Mouse (Mus musculus) skeletal muscle tissue, adult 2 months (tissue): ENCODE measurements at regions not wholly inside any gene's neighbourhood (a gene's known extent, or its start where the extent isn't known, plus 50 kb on each side); places are given as distances from the start of the nearest gene placed in this dataset.

Experiments
- DNase-seq: peaks from one replicate; pipeline ENCODE4 v3.0.0-alpha.2; 2012; ENCODE audit warnings: low read depth, low spot score

DNA sequence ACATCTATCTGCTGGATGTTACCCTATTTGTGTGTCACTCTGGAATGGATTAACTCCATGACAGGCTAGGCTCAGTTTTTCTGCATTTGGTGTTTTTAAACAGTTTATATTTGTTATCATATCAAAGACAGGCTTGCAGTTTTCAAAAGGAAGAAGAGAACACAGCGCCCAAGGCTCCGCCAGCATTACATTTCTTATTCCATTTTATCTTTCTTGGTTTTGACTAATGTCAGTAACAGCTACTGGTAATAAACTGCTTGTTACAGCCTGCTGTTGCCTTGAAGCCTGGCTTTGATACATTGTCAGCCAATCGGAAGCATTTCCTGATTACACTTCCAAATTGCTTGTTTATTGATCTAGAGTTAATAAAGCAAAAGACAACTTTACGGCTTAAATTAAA lies 219.4 kb upstream of the Mdfic start:
- no peak for DNase-seq

DNA sequence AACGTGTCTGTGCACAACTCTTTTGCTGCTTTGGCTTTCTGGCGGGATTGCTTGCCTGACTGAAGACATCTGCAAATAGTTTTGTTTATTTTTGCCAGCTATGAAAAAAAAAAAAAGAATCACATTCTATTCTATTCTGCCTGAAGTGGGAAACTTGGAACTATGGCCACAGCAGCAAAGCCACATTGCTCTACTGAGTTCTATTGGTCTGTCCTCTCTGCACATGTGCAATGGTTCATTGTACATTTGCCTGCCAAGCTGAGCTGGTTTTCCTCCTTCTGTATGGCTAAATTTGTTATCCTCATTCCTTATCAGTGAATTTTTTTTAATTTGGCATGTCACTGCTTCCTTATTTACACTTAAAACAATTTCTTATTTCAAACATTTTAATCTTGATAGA lies 211.1 kb upstream of the Mdfic start:
- no peak for DNase-seq

GRCm38 (mm10) chr6:15537279-15537678 lies 183.2 kb upstream of the Mdfic start:
- DNase-seq: peak; percentile 9

- no peak for DNase-seq
Observed at GRCm38 (mm10) chr6:15541969-15542368, 178.5 kb upstream of the Mdfic start.

GRCm38 (mm10) chr6:15543516-15544080 lies 176.9 kb upstream of the Mdfic start:
- DNase-seq: peak; percentile 19

- DNase-seq: no peak
Observed at GRCm38 (mm10) chr6:15548833-15549232, 171.6 kb upstream of the Mdfic start.

- no peak for DNase-seq
Observed at GRCm38 (mm10) chr6:15592780-15593179, 127.7 kb upstream of the Mdfic start.

- DNase-seq: no peak
Observed at GRCm38 (mm10) chr6:15597226-15597983, 123.1 kb upstream of the Mdfic start.

GRCm38 (mm10) chr6:15610208-15610607 lies 110.3 kb upstream of the Mdfic start:
- no peak for DNase-seq

- no peak for DNase-seq
Observed at GRCm38 (mm10) chr6:15625910-15626564, 94.4 kb upstream of the Mdfic start.

- no peak for DNase-seq
Observed at GRCm38 (mm10) chr6:15638548-15638947, 81.9 kb upstream of the Mdfic start.

- DNase-seq: no peak
Observed at GRCm38 (mm10) chr6:15639378-15639777, 81.1 kb upstream of the Mdfic start.

DNA sequence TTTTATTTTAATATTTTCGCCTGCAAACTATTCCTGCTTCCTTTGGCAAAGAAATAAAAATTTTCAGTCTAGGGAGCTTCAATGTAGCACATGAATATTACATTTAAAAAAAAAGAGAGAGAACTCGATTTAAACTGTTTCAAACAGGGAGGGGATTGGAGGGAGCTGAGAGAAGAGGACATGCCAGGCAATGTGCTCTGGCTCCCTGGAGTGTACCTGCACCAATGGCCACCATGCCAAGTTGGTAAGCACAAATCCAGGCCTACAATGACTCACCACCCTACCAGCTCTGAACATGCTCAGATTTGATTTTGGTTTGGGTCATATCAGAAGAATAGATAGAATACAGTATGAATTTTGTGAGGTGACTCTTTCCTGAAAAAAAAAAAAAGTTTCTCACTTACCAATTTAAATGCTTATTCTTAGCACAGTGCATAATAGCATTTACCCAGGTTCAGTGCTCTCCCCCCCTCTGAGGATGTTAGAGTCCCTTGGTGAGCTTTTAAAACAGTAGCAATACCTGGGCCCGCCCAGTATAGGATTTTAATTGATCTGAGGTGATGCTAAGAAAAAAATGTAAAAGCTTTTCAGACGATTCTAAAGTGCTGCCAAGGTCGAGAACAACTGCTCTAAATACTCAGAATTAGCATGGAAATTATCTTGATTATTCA lies 80.5 kb upstream of the Mdfic start:
- DNase-seq: no peak

- no peak for DNase-seq
Observed at GRCm38 (mm10) chr6:15644311-15644710, 76.2 kb upstream of the Mdfic start.

DNA sequence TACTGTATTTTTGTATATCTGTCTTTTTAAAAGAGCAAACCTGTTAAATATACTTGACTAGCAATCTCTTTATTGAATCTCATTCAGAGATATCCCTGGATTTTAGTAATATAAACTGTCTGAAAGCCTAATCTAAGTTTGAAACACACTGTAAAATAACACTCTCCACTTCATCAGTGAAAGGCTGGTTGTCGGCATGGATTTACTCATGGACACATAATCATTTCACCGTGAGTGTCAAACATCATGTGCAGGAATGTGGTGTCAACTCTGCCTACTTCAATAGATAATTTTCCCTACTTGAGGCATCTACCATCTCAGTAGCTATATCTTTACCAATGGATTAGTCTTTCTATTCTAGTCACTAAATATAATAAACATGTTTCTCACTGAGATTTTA lies 73.0 kb upstream of the Mdfic start:
- DNase-seq: no peak
